Mouse (Mus musculus) adrenal gland, postnatal 36 days (tissue): ENCODE data around the gene Snrpf. TPM values are rescaled to one million over a fixed set of nuclear protein-coding genes. Genes with fewer than 3 reads are reported as not detected.

ENCODE experiments used
- total RNA-seq, 2 experiments: library from RNA; stranded (reverse); gene quantifications; 2 replicates each; pipeline ENCODE4 v1.2.3; 2021

Snrpf gene
- total RNA-seq, 2 experiments from 2014 or later, result 15.3 to 17.3 TPM

Other genes with a start within 250 kb of the Snrpf start
- 10 to 100 TPM; 59.8 to 61.4 TPM for gene Lta4h, start 136.3 kb downstream of the Snrpf start, total RNA-seq
- gene Hal, start 100.9 kb downstream of the Snrpf start, total RNA-seq, result under 1 TPM; 0.23 to 0.63 TPM
- gene Amdhd1, start 49.7 kb downstream of the Snrpf start, total RNA-seq, result under 1 TPM in 1 of 2 experiments, not detected in 1; 0.17 TPM
- not detected for gene Ccdc38, start 49.1 kb downstream of the Snrpf start, total RNA-seq
- gene Ntn4, start 51.0 kb upstream of the Snrpf start, total RNA-seq, result 10 to 100 TPM; 14.7 to 15.2 TPM
- gene Usp44, start 241.8 kb upstream of the Snrpf start, total RNA-seq, result not detected